Mouse (Mus musculus) midbrain, embryonic 15.5 days (tissue): Measurements from ENCODE around the gene Samd10. TPM values are rescaled to one million over a fixed set of nuclear protein-coding genes. Genes with fewer than 3 reads are reported as not detected.
A peak's percentile ranks its signal among the peaks of the same experiment; 100 is the strongest.

ENCODE experiments used
- ATAC-seq: fragments of 200-750 bp; cut with Nextera tagmentation; replicated peaks from 2 replicates; pipeline ENCODE4 v1.8.0; 2017; ENCODE audit warnings: moderate TSS enrichment
- H3K27ac ChIP-seq: fragments of 300-500 bp; sonication (generic); 2 replicates; pipeline ENCODE4 v1.5.1; 2015; ENCODE audit warnings: mild to moderate bottlenecking, inconsistent platforms
- H3K27me3 ChIP-seq: fragments of 300-500 bp; sonication (generic); replicated peaks from 2 replicates; pipeline ENCODE4 v1.6.1; 2015; ENCODE audit warnings: inconsistent platforms
- H3K36me3 ChIP-seq: fragments of 300-500 bp; sonication (generic); replicated peaks from 2 replicates; pipeline ENCODE4 v1.6.1; 2015; ENCODE audit warnings: inconsistent platforms
- H3K4me1 ChIP-seq: fragments of 300-500 bp; sonication (generic); 2 replicates; pipeline ENCODE4 v1.6.1; 2015; ENCODE audit warnings: inconsistent platforms
- H3K4me2 ChIP-seq: fragments of 300-500 bp; sonication (generic); 2 replicates; pipeline ENCODE4 v1.6.1; 2015; ENCODE audit warnings: inconsistent platforms, mild to moderate bottlenecking, moderate library complexity
- H3K4me3 ChIP-seq: fragments of 300-500 bp; sonication (generic); 2 replicates; pipeline ENCODE4 v1.5.1; 2015; ENCODE audit warnings: mild to moderate bottlenecking, inconsistent platforms
- H3K9ac ChIP-seq: fragments of 300-500 bp; sonication (generic); 2 replicates; pipeline ENCODE4 v1.6.1; 2015; ENCODE audit warnings: mild to moderate bottlenecking, inconsistent platforms
- H3K9me3 ChIP-seq: fragments of 300-500 bp; sonication (generic); 2 replicates; pipeline ENCODE4 v1.6.1; 2016; ENCODE audit warnings: inconsistent platforms
- WGBS: fragments of 180-500 bp; shearing (Covaris S2); methylation state at CpG from one replicate; pipeline ENCODE4 v1.1.7; 2015; ENCODE audit warnings: mixed read lengths; 5-methylcytosine and 5-hydroxymethylcytosine counted together
- polyA plus RNA-seq: library from polyadenylated mRNA; unstranded; fragments of >200 nt; fragmentation: Nextera tagmentation; extraction: Ambion mirVana; gene quantifications from 2 replicates; pipeline ENCODE4 v1.2.1, GENCODE M21; 2015

Gene Samd10
- 232 and 239 TPM in 2 replicates for polyA plus RNA-seq

DNA sequence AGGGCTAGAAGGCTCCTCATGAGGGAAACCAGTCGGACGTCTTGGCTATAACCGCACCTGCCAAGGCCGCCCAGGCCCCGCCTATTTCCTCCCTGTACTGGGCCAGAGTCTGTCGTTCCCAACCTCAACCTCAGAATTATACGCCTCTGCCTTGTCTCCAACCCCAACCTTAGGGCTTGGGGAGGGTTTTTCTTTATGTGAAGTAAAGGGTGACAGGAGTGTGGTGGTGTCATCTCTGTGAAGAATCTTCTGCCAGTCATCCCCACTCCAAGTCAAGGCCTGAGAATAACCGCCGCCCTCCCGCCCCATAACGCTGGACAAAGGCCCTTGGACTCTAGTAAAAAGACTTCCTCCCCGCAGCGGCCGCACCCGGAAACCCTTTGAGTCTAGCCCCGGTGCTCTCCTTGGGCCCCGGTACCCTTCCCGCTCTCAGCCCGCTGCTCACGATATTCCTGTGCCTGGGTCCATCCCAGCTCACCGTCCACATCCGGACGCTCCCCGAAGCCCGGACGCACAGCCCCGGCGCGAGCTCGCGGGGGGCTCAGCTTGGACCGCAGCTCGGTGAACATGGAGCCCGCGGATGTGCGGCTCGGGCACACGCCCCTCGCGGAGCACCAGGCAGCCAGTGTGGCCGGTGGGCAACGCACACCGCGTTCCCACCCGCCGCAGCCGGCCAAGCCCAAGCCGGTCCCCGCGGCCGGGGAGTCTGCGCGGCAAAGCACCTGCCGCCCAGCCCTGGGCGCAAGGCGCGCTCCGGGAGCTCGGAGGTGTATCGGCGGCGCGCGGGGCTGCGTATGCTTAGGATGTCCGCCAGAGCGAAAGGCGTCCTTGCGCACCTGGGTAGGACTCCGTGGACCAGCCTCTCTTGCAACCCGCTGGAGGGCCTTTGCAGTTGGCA is at the start of gene Samd10:
Samd10 (minus strand) TSS at position 759 of the 898 bp plus-strand sequence.
- H3K4me3 ChIP-seq: peak within 1 kb of the TSS; percentile 72
- under 1% methylated on average over 71 of the region's 71 CpGs for WGBS
- peak within 1 kb of the TSS; percentile 91 for H3K27ac ChIP-seq
- H3K4me2 ChIP-seq: peak within 1 kb of the TSS; percentile 87
- peaks cover 48% of the 10 kb centered on the region for H3K4me1 ChIP-seq
- no peaks in the 10 kb centered on the region for H3K9me3 ChIP-seq
- no peaks in the 10 kb centered on the region; the same call in 1 of the 2 replicates for H3K36me3 ChIP-seq
- ATAC-seq: peak; percentile 49
- H3K27me3 ChIP-seq: no peaks in the 10 kb centered on the region
- H3K9ac ChIP-seq: peak within 1 kb of the TSS; percentile 93

DNA sequence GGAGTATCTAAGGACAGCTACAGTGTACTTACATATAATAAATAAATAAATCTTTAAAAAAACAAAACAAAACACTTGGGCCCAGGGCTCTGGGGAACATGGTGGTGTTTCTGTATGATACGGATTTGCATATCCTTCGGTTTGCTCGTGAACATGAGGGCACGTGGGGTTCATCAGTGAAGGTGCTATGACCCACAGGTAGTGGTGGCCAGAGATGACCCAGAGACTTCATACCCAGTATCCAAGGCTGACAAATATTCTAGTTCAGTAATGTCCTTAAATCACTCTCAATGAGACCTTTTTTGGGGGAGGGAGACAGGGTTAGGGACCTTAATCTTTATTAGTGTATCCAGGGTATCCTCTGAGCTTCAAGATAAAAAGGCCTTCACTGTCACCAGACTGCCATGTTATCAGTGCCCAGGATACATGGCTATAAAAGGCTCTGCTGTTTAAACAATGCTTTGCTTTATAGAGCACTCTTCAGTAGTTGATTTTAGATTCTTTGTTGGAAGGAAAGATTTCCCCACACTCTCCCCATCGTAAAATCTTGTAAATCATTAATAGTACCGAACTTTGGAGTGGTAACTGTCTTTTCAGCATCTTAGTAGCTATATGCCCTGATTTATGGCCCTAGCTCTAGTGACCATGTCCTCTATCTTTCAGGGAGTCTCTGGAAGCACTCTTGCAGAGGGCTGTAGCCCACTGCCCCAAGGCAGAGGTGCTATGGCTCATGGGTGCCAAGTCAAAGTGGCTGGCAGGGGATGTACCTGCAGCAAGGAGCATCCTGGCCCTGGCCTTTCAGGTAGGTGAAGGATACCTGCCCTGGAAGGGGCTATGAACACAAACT is 47.8 kb upstream of the Samd10 start:
- WGBS: 96% methylated on average over 6 of the region's 6 CpGs
- ATAC-seq: no peak

DNA sequence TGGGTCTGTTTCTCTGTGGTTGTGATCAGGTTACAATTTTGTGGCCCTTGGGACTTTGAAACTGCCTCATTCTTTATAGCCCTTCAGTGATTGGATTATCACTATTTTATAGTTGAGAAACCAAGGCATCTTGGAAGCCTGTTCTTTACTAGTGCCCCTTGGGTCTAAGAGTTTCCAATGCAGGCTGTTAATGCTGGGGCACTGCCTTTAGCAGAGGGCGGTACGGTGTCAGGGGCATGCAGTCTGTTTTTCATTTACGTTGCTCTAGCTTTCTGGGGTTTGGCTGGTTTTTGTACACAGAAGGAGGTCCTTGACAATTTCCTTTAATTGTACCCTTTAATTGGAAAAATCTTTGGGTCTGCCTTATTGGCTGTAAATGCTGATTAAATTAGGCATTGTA is 46.7 kb upstream of the Samd10 start:
- Histone ChIP-seq H3K4me2 (no peak overlapping the region), H3K27ac (no peak overlapping the region), H3K4me3 (no peak overlapping the region), H3K9ac (no peak overlapping the region), H3K36me3 (peaks cover 35% of the 10 kb centered on the region), H3K9me3 (no peaks in the 10 kb centered on the region), H3K4me1 (no peaks in the 10 kb centered on the region), H3K27me3 (no peaks in the 10 kb centered on the region)
- no peak for ATAC-seq
- 86% methylated on average over 3 of the region's 3 CpGs for WGBS

More for the DNA sequence above, 47.8 kb upstream of the Samd10 start:
- Histone ChIP-seq H3K4me3 (no peak overlapping the region), H3K9me3 (no peaks in the 10 kb centered on the region), H3K9ac (no peak overlapping the region), H3K36me3 (peaks cover 36% of the 10 kb centered on the region), H3K27me3 (no peaks in the 10 kb centered on the region), H3K4me1 (no peaks in the 10 kb centered on the region), H3K27ac (no peak overlapping the region), H3K4me2 (no peak overlapping the region)

DNA sequence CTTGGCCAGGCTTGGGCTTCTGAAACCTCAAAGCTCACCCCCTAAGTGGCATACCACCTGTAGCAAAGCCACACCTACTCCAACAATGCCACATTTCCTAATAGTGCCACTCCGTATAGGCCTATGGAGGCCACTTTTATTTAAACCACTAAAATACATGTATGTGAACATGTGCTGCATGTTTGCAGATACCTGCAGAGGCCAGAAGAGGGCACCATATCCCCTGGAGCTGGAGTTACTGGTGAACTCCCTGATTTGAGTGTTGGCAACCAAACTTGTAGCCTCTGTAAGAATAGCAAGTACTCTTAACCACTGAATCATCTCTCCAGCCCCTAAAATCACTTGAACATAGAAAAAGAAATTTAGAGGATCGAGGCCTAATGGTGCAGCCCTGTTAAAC is 45.3 kb upstream of the Samd10 start:
- no peak for ATAC-seq
- Histone ChIP-seq H3K27ac (no peak overlapping the region), H3K4me2 (no peak overlapping the region), H3K9me3 (no peaks in the 10 kb centered on the region), H3K4me3 (no peak overlapping the region), H3K4me1 (no peaks in the 10 kb centered on the region), H3K9ac (no peak overlapping the region), H3K36me3 (peaks cover 33% of the 10 kb centered on the region), H3K27me3 (no peaks in the 10 kb centered on the region)
- WGBS: 96% methylated on average over 2 of the region's 2 CpGs

DNA sequence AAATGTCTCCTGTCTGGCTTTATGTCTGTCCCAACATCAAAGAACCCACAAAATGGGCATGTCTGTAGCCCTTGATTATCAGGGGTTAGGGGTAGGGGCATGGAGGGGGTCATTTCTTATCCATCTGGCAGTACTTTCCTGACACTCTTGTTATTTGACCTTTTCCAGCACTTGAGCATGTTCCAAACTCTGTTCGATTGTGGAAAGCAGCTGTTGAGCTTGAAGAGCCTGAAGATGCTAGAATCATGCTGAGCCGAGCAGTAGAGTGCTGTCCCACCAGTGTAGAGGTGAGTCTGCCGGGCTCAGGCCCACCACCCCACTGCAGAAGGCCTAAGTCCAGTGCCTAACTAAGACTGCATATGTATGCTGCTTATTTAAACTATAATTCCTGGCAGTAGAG is 36.9 kb upstream of the Samd10 start:
- Histone ChIP-seq H3K9ac (no peak overlapping the region), H3K36me3 (peaks cover 67% of the 10 kb centered on the region), H3K4me3 (no peak overlapping the region), H3K4me2 (no peak overlapping the region), H3K4me1 (no peaks in the 10 kb centered on the region), H3K9me3 (no peaks in the 10 kb centered on the region), H3K27me3 (no peaks in the 10 kb centered on the region), H3K27ac (no peak overlapping the region)
- 91% methylated on average over 3 of the region's 3 CpGs for WGBS
- no peak for ATAC-seq

DNA sequence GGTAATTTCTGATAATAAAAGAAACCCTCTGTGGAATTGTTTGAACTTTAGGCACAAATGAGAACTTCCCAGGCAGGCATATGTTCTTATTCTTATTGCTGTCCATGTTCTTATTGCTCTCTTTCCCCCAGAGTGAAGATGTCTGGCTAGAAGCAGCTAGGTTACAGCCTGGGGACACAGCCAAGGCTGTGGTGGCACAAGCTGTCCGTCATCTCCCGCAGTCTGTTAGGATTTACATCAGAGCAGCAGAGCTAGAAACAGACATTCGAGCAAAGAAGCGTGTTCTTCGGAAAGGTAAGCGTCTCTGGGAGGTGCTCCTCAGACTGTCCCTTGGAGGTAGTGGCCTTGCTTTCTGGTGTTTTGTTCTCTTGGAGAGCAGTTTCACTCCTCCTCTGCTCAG is 33.6 kb upstream of the Samd10 start:
- 94% methylated on average over 6 of the region's 6 CpGs for WGBS
- no peak overlapping the region for H3K9ac ChIP-seq
- no peak overlapping the region for H3K27ac ChIP-seq
- ATAC-seq: no peak
- no peaks in the 10 kb centered on the region for H3K4me1 ChIP-seq
- peaks cover 51% of the 10 kb centered on the region for H3K36me3 ChIP-seq
- H3K9me3 ChIP-seq: no peaks in the 10 kb centered on the region
- H3K27me3 ChIP-seq: no peaks in the 10 kb centered on the region
- no peak overlapping the region for H3K4me2 ChIP-seq
- no peak overlapping the region for H3K4me3 ChIP-seq

DNA sequence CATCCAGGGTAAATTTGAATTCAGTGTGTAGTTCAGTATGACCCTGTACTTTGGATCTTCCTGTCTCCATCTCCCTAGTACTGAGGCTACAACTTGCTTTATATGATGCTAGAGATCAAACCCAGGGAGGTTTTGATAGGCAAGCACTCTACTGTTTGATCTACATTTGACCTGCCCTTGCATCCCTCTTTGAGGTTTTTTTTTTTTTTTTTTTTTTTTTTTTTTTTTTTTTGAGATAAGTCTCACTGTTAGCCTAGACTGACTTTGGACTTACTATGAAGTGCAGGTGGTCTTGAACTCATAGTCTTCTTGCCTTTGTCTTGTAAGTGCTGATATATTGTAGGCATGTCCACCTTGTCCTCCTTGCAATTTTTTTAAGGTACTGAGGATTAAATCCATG is 29.5 kb upstream of the Samd10 start:
- Histone ChIP-seq H3K4me2 (no peak overlapping the region), H3K27me3 (no peaks in the 10 kb centered on the region), H3K4me1 (no peaks in the 10 kb centered on the region), H3K4me3 (no peak overlapping the region), H3K36me3 (peaks cover 27% of the 10 kb centered on the region), H3K27ac (no peak overlapping the region), H3K9ac (no peak overlapping the region), H3K9me3 (no peaks in the 10 kb centered on the region)
- no peak for ATAC-seq

DNA sequence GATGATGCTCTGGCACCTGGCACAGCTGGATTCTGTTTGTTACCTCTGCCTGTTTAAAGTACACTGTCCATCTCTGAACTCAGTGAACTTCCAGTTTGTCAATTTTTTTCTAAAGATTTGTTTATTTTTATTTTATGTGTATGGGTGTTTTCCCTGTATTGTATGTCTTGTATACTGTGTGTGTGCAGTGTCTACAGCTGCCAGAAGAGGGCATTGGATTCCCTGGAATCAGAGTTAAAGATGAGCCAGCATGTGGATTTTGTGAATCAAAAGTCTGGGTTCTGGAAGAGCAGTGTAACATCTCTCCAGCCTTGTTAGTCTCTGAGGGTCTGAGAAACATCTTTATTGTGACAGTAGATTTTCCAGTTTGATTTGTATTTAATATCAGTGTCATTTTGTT is 24.4 kb upstream of the Samd10 start:
- Histone ChIP-seq H3K4me1 (no peaks in the 10 kb centered on the region), H3K4me2 (no peak overlapping the region), H3K27me3 (no peaks in the 10 kb centered on the region), H3K4me3 (no peak overlapping the region), H3K36me3 (peaks cover 33% of the 10 kb centered on the region; the same call in 1 of the 2 replicates), H3K9me3 (no peaks in the 10 kb centered on the region), H3K9ac (no peak overlapping the region), H3K27ac (no peak overlapping the region)
- no peak for ATAC-seq

DNA sequence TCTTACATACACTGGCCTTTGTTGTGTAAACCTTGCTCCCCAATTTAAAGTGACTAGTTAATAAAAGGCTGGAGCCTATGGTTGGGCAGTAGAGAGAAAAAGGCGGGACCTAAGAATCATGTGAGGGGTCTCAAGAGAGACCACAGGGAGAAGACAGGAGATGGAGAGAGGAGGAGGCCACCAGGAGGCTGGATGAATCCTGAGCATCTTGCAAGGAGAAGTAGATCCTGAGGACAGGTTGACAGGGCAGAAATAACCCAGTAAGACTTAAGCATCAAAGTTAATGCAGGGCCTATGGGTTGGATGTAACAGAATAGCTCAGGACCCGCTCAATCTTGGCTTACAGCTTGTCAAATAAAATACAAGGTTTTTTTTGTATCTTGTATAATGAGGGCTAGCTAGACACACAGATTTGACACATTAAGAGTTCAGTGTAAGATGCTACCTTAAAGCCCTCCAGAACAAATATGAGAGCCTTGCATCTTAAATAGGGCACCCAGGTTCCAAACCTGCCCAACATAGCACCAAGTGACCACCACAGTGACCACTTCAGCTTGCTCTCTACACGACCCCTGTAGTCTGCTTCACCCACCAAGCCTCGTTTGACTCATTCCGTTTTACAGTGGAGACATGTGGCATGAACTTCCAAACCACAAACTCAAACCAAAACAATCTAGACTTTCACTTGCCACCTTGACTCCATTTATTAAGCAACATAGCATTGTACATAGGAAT is 19.9 kb upstream of the Samd10 start:
- no peaks in the 10 kb centered on the region for H3K4me1 ChIP-seq
- ATAC-seq: no peak
- no peaks in the 10 kb centered on the region for H3K27me3 ChIP-seq
- H3K4me2 ChIP-seq: no peak overlapping the region
- no peak overlapping the region for H3K4me3 ChIP-seq
- H3K36me3 ChIP-seq: peaks cover 38% of the 10 kb centered on the region
- H3K27ac ChIP-seq: no peak overlapping the region
- no peak overlapping the region for H3K9ac ChIP-seq
- WGBS: 89% methylated on average over 5 of the region's 5 CpGs
- H3K9me3 ChIP-seq: no peaks in the 10 kb centered on the region

DNA sequence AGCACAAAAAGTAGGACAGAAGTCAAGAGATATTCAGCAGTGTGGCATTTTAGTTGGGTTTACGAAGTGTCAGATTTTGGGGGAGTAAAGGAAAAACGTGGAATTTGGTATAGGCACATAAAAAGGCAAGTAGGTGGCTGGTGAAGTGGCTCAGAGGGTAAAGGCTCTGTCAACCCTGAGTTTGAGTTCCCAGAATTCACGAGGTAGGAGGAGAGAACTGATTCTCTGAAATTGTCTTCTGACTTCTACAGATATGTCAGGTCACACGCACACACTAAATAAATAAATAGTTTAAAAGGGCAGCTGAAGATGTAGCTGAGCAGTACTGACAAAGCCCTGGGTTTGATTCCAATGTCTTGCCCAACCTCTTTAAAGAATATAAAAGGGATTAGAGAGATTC is 3.4 kb upstream of the Samd10 start:
- 72% methylated on average over 4 of the region's 4 CpGs for WGBS
- H3K9me3 ChIP-seq: no peaks in the 10 kb centered on the region
- peaks cover 38% of the 10 kb centered on the region for H3K4me1 ChIP-seq
- no peaks in the 10 kb centered on the region for H3K27me3 ChIP-seq
- no peak overlapping the region for H3K9ac ChIP-seq
- peak overlapping the region; percentile 66 for H3K4me2 ChIP-seq
- no peak overlapping the region for H3K4me3 ChIP-seq
- H3K27ac ChIP-seq: no peak overlapping the region
- no peak for ATAC-seq
- no peaks in the 10 kb centered on the region for H3K36me3 ChIP-seq

DNA sequence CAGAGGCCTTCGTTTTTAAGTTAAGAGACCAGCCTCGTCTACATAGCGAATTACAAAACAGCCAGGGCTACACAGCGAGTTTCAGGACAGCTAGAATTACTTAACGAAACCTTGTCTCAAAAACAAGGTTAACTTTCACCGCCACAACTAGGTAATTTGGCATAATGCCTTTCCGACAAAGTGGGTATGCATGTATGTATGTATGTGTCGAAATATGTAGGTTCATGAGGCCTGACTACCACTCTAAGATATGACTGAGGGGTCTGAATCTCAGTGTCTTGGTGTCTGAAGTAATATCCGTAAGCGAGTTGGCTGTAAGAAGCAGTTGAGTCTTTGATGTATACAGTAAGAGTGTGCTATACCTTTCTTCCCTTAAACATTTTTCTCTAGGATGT is 2.7 kb upstream of the Samd10 start:
- Histone ChIP-seq H3K4me3 (peak overlapping the region; percentile 91), H3K4me1 (peaks cover 44% of the 10 kb centered on the region), H3K9ac (peak overlapping the region; percentile 91), H3K27me3 (no peaks in the 10 kb centered on the region), H3K9me3 (no peaks in the 10 kb centered on the region), H3K27ac (peak overlapping the region; percentile 81), H3K4me2 (peak overlapping the region; percentile 66), H3K36me3 (no peaks in the 10 kb centered on the region; the same call in 1 of the 2 replicates)
- no peak for ATAC-seq
- WGBS: 30% methylated on average over 10 of the region's 10 CpGs
